Mouse (Mus musculus) urinary bladder, adult 2 months (tissue): ENCODE measurements around the gene Cnksr1. TPM values are rescaled to one million over a fixed set of nuclear protein-coding genes. Genes with fewer than 3 reads are reported as not detected.

Source experiments
- DNase-seq: peaks from one replicate; pipeline ENCODE4 v3.0.0; 2022; ENCODE audit warnings: low spot score
- polyA plus RNA-seq: library from polyadenylated mRNA; depleted of rRNA; stranded (reverse); fragments of >200 nt; gene quantifications from 2 replicates; pipeline ENCODE4 v1.2.3, GENCODE M21; 2012; rRNA removed

Gene Cnksr1
- polyA plus RNA-seq, 1 experiment: 13.1 TPM

- no peak for DNase-seq
Measured at GRCm38 (mm10) chr4:134203340-134203896, 34.8 kb downstream of the Cnksr1 start.

GRCm38 (mm10) chr4:134202904-134203303 lies 35.3 kb downstream of the Cnksr1 start, which contains the start of gene Gm7534:
TSS of gene Gm7534 (minus strand) at chr4:134203004.
- no peak for DNase-seq

- DNase-seq: no peak
Measured at GRCm38 (mm10) chr4:134199371-134199770, 38.8 kb downstream of the Cnksr1 start.

GRCm38 (mm10) chr4:134186268-134186667 lies 51.9 kb downstream of the Cnksr1 start:
- no peak for DNase-seq

GRCm38 (mm10) chr4:134185569-134185968 lies 52.6 kb downstream of the Cnksr1 start:
- no peak for DNase-seq

GRCm38 (mm10) chr4:134183711-134184110 lies 54.5 kb downstream of the Cnksr1 start:
- no peak for DNase-seq

- no peak for DNase-seq
Measured at GRCm38 (mm10) chr4:134181825-134182224, 56.4 kb downstream of the Cnksr1 start.

GRCm38 (mm10) chr4:134181112-134181511 lies 57.1 kb downstream of the Cnksr1 start:
- no peak for DNase-seq

Other genes with a start within 250 kb of the Cnksr1 start
- gene Dhdds, start 237.5 kb downstream of the Cnksr1 start, polyA plus RNA-seq: 35.0 and 35.6 TPM in 2 replicates
- not detected in 2 replicates for gene Lin28a, start 219.6 kb downstream of the Cnksr1 start, polyA plus RNA-seq
- 0.37 and 0.44 TPM in 2 replicates for gene Zfp683, start 184.6 kb downstream of the Cnksr1 start, polyA plus RNA-seq
- gene Crybg2, start 177.6 kb downstream of the Cnksr1 start, polyA plus RNA-seq: 11.8 and 17.7 TPM in 2 replicates
- 31.3 and 32.6 TPM in 2 replicates for gene Cd52, start 143.3 kb downstream of the Cnksr1 start, polyA plus RNA-seq
- 4.1 and 4.2 TPM in 2 replicates for gene Ubxn11, start 135.8 kb downstream of the Cnksr1 start, polyA plus RNA-seq
- gene Sh3bgrl3, start 109.6 kb downstream of the Cnksr1 start, polyA plus RNA-seq: 337 and 349 TPM in 2 replicates
- gene Cep85, start 51.3 kb downstream of the Cnksr1 start, polyA plus RNA-seq: 22.9 and 23.6 TPM in 2 replicates
- gene Gm7534, start 35.4 kb downstream of the Cnksr1 start, polyA plus RNA-seq: not detected in 2 replicates
- 0.50 and 1.0 TPM in 2 replicates for gene Catsper4, start 11.0 kb downstream of the Cnksr1 start, polyA plus RNA-seq
- not detected in 2 replicates for gene E130218I03Rik, start 5.3 kb upstream of the Cnksr1 start, polyA plus RNA-seq
- 8.9 and 11.0 TPM in 2 replicates for gene Zfp593, start 7.2 kb upstream of the Cnksr1 start, polyA plus RNA-seq
- gene Gm30191, start 8.5 kb upstream of the Cnksr1 start, polyA plus RNA-seq: not detected in 2 replicates
- gene Grrp1, start 15.7 kb upstream of the Cnksr1 start, polyA plus RNA-seq: 13.7 TPM in 2 replicates
- gene Pdik1l, start 49.5 kb upstream of the Cnksr1 start, polyA plus RNA-seq: 5.8 and 7.5 TPM in 2 replicates
- 0.04 and 0.12 TPM in 2 replicates for gene Trim63, start 76.7 kb upstream of the Cnksr1 start, polyA plus RNA-seq
- gene Slc30a2, start 104.8 kb upstream of the Cnksr1 start, polyA plus RNA-seq: 0.06 and 0.08 TPM in 2 replicates
- gene Extl1, start 145.5 kb upstream of the Cnksr1 start, polyA plus RNA-seq: 9.8 and 10.9 TPM in 2 replicates
- 37.9 and 39.9 TPM in 2 replicates for gene Pafah2, start 157.9 kb upstream of the Cnksr1 start, polyA plus RNA-seq
- 67.0 and 104 TPM in 2 replicates for gene Stmn1, start 229.9 kb upstream of the Cnksr1 start, polyA plus RNA-seq